In genomic region chr3:104279505-104279904, GRCm38 (mm10) we compare ENCODE assay signal across 16 mouse cellular contexts. TPM values are rescaled to one million over a fixed set of nuclear protein-coding genes. Genes with fewer than 3 reads are reported as not detected.
DNase-seq lines count a peak whose midpoint lies in the region; ATAC-seq lines count a peak whose summit lies in the region.
"Had no signal": no experiment of that assay in that cellular context is flagged by ENCODE, and none has a peak within 500 bp of the region (broad histone marks: within the 10 kb centered on the region; RNA-seq: fewer than 3 reads in every experiment).

No protein-coding gene starts in this region.

- WGBS in liver, embryonic 11.5 days: 41% methylated on average over 6 of the region's 6 CpGs
- 24% methylated on average over 6 of the region's 6 CpGs for WGBS in limb, embryonic 10.5 days

- H3K4me3 ChIP-seq in liver, embryonic 11.5 days (ENCODE audit: low read depth, low read length): no peak overlapping the region
- no peak overlapping the region for H3K4me3 ChIP-seq in limb, embryonic 10.5 days
- H3K4me3 ChIP-seq: embryonic facial prominence, embryonic 12.5 days; forebrain, embryonic 10.5 days; heart, adult 2 months; neural tube, embryonic 13.5 days had no signal

- H3K4me2 ChIP-seq in liver, embryonic 11.5 days: no peak overlapping the region
- H3K4me2 ChIP-seq: embryonic facial prominence, embryonic 12.5 days; neural tube, embryonic 13.5 days had no signal

- H3K36me3 ChIP-seq in liver, embryonic 11.5 days (ENCODE audit: control insufficient read depth, insufficient read depth, low read length): no peaks in the 10 kb centered on the region
- no peaks in the 10 kb centered on the region for H3K36me3 ChIP-seq in limb, embryonic 10.5 days
- H3K36me3 ChIP-seq: embryonic facial prominence, embryonic 12.5 days; forebrain, embryonic 10.5 days; neural tube, embryonic 13.5 days had no signal

- DNase-seq in lung, postnatal 36 days: peak; percentile 41
- DNase-seq in lung, postnatal 4 days: no peak
- DNase-seq in liver, embryonic 11.5 days (ENCODE audit: low spot score): no peak
- no peak for DNase-seq in limb, embryonic 10.5 days (ENCODE audit: low spot score)
- no peak for DNase-seq in frontal cortex, postnatal 36 days (ENCODE audit: low spot score in 2 of 2)
- no peak for DNase-seq in MN1 (ENCODE audit: low spot score)
- DNase-seq: cerebellum, postnatal 25 days; heart, postnatal 4 days; retina, postnatal 1 day had no signal

- H3K9me3 ChIP-seq in liver, embryonic 11.5 days (ENCODE audit: control insufficient read depth, low read length): no peaks in the 10 kb centered on the region
- no peaks in the 10 kb centered on the region for H3K9me3 ChIP-seq in limb, embryonic 10.5 days (replicated peaks)
- H3K9me3 ChIP-seq: embryonic facial prominence, embryonic 12.5 days; forebrain, embryonic 10.5 days; neural tube, embryonic 13.5 days had no signal

- peak; percentile 29; the same call in 1 of the 2 replicates for ATAC-seq in common myeloid progenitor, adult 5-6 weeks (replicated peaks; ENCODE audit: low read depth, poor library complexity, severe bottlenecking)
- ATAC-seq in liver, embryonic 11.5 days (replicated peaks; ENCODE audit: low FRiP score): peak; percentile 60; the same call in 1 of the 2 replicates

- no peaks in the 10 kb centered on the region for H3K27me3 ChIP-seq in liver, embryonic 11.5 days (replicated peaks; ENCODE audit: control insufficient read depth, insufficient read depth, low read length)
- no peaks in the 10 kb centered on the region for H3K27me3 ChIP-seq in limb, embryonic 10.5 days (ENCODE audit: low read depth, poor library complexity, severe bottlenecking)
- H3K27me3 ChIP-seq: embryonic facial prominence, embryonic 12.5 days; neural tube, embryonic 13.5 days had no signal

- H3K9ac ChIP-seq in liver, embryonic 11.5 days (ENCODE audit: low read depth, low read length): no peak overlapping the region
- H3K9ac ChIP-seq: embryonic facial prominence, embryonic 12.5 days; neural tube, embryonic 13.5 days had no signal

- 0 out of 2 replicates have a peak, but pooled peaks cover 2% of the 10 kb centered on the region for H3K4me1 ChIP-seq in liver, embryonic 11.5 days (replicated peaks; ENCODE audit: control insufficient read depth, insufficient read depth, low read length)
- 0 out of 2 replicates have a peak, but pooled peaks cover 2% of the 10 kb centered on the region for H3K4me1 ChIP-seq in limb, embryonic 10.5 days

- H3K27ac ChIP-seq in liver, embryonic 11.5 days (ENCODE audit: low read depth, low read length): peak overlapping the region; percentile 43; the same call in 1 of the 2 replicates
- H3K27ac ChIP-seq in limb, embryonic 10.5 days: no peak overlapping the region
- H3K27ac ChIP-seq: embryonic facial prominence, embryonic 12.5 days; forebrain, embryonic 10.5 days; heart, adult 2 months; kidney, postnatal 0 days; macrophage; neural tube, embryonic 13.5 days had no signal

RNA-seq across cellular contexts. Expression of gene Magi3, which starts 59.3 kb away (rescaled TPM):
- 5.9 and 6.3 TPM in 2 replicates for total RNA-seq in common myeloid progenitor, adult 5-6 weeks (2017)
- 3.2 and 4.1 TPM in 2 replicates for polyA plus RNA-seq in liver, embryonic 11.5 days (2014; fragmentation: Nextera tagmentation; extraction: Ambion mirVana)
- 3.3 and 4.4 TPM in 2 replicates for polyA plus RNA-seq in limb, embryonic 10.5 days (2016; fragmentation: Nextera tagmentation; extraction: Ambion mirVana)
